9 mouse cellular contexts compared by ENCODE assay signal in the genomic region with DNA sequence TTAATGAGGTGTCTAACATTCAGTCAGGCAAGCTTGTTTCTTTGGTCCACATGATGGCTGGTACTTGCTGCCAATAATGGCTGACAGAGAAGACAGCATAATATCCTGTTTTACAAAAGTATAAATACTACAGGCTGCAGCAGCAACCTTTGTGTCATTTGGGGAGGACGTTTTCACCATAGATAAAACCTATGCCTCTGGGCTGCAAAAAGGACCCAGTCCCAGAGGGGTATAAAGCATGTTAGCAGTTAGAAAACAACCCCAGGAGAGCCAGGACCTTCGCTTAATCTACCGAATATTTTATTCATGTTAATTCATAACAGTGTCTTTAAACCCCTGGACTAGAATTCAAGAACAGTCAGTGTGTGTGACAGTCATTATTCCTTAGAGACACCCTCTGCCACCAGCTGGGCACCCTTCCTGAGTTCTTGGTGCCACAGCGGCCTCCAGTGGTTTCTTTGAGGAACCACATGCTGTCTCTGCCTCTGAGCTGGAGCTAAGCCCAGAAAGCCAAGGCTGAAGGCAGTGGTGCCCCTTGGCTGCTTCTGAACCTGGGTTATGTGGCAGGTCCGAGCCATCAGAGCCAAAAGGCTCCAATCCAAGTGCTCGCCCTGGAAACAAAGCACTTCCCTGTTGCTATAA. TPM values are rescaled to one million over a fixed set of nuclear protein-coding genes. Genes with fewer than 3 reads are reported as not detected.
DNase-seq lines count a peak whose midpoint lies in the region; ATAC-seq lines count a peak whose summit lies in the region.
"Had no signal": no experiment of that assay in that cellular context is flagged by ENCODE, and none has a peak within 500 bp of the region (broad histone marks: within the 10 kb centered on the region; RNA-seq: fewer than 3 reads in every experiment).

No protein-coding gene starts in this region.

- no peak overlapping the region for H3K4me3 ChIP-seq in limb, embryonic 11.5 days (ENCODE audit: low read depth, low read length)
- H3K4me3 ChIP-seq in neural tube, embryonic 12.5 days, result no peak overlapping the region
- H3K4me3 ChIP-seq: heart, embryonic 15.5 days had no signal

- no peaks in the 10 kb centered on the region for H3K27me3 ChIP-seq in limb, embryonic 11.5 days (ENCODE audit: control insufficient read depth, insufficient read depth, low read length)
- no peaks in the 10 kb centered on the region for H3K27me3 ChIP-seq in neural tube, embryonic 12.5 days (replicated peaks)
- H3K27me3 ChIP-seq: heart, embryonic 15.5 days had no signal

- WGBS in limb, embryonic 11.5 days, result 26% methylated on average over 6 of the region's 6 CpGs
- 23% methylated on average over 6 of the region's 6 CpGs for WGBS in neural tube, embryonic 12.5 days

- H3K36me3 ChIP-seq in limb, embryonic 11.5 days (ENCODE audit: control insufficient read depth, insufficient read depth, low read length), result no peaks in the 10 kb centered on the region
- H3K36me3 ChIP-seq in neural tube, embryonic 12.5 days, result no peaks in the 10 kb centered on the region
- H3K36me3 ChIP-seq: heart, embryonic 15.5 days had no signal

- DNase-seq in A20 (ENCODE audit: low read depth, low spot score) (peak; percentile 43), R1 (ENCODE audit: low read depth, low spot score) (peak; percentile 42)
- DNase-seq in cerebellum, postnatal 25 days, result peak; percentile 79 to 82
- peak; percentile 37 for DNase-seq in gastrocnemius, adult 18-20 months (ENCODE audit: low spot score)
- DNase-seq in kidney, adult 8-10 months, result peak; percentile 30 to 39
- DNase-seq in limb, embryonic 11.5 days (ENCODE audit: low spot score), result peak; percentile 65
- DNase-seq in thymus, postnatal 25 days, result peak; percentile 6

- no peaks in the 10 kb centered on the region for H3K4me1 ChIP-seq in limb, embryonic 11.5 days (ENCODE audit: control insufficient read depth, insufficient read depth, low read length)
- no peaks in the 10 kb centered on the region for H3K4me1 ChIP-seq in neural tube, embryonic 12.5 days
- H3K4me1 ChIP-seq: heart, embryonic 15.5 days had no signal

- H3K9me3 ChIP-seq in limb, embryonic 11.5 days (ENCODE audit: control insufficient read depth, low read length), result no peaks in the 10 kb centered on the region
- no peaks in the 10 kb centered on the region for H3K9me3 ChIP-seq in neural tube, embryonic 12.5 days
- H3K9me3 ChIP-seq: heart, embryonic 15.5 days had no signal

- no peak overlapping the region for H3K27ac ChIP-seq in limb, embryonic 11.5 days (replicated peaks; ENCODE audit: low read depth, low read length)
- no peak overlapping the region for H3K27ac ChIP-seq in neural tube, embryonic 12.5 days
- H3K27ac ChIP-seq: heart, embryonic 15.5 days had no signal

- H3K9ac ChIP-seq in limb, embryonic 11.5 days (ENCODE audit: low read length), result no peak overlapping the region
- H3K9ac ChIP-seq in neural tube, embryonic 12.5 days, result no peak overlapping the region
- H3K9ac ChIP-seq: heart, embryonic 15.5 days had no signal

- no peak for ATAC-seq in limb, embryonic 11.5 days (ENCODE audit: insufficient number of reproducible peaks, low FRiP score, low TSS enrichment, low read depth)
- ATAC-seq in neural tube, embryonic 12.5 days (ENCODE audit: low FRiP score, low read depth), result peak; percentile 86

- no peak overlapping the region for H3K4me2 ChIP-seq in limb, embryonic 11.5 days (ENCODE audit: low read depth, severe bottlenecking)
- H3K4me2 ChIP-seq in neural tube, embryonic 12.5 days (replicated peaks), result no peak overlapping the region
- H3K4me2 ChIP-seq: heart, embryonic 15.5 days had no signal

RNA-seq across cellular contexts. Expression of gene Ids, which starts 34.6 kb away (rescaled TPM):
- total RNA-seq in gastrocnemius, adult 18-20 months (2021), result 10 to 100 TPM; 15.7 to 17.5 TPM
- 2.6 and 2.9 TPM in 2 replicates for polyA plus RNA-seq in limb, embryonic 11.5 days (2014; fragmentation: Nextera tagmentation; extraction: Ambion mirVana)
- polyA plus RNA-seq in neural tube, embryonic 12.5 days (2016; fragmentation: Nextera tagmentation; extraction: Ambion mirVana), result 6.8 and 7.2 TPM in 2 replicates

RNA-seq across cellular contexts. Expression of gene 1110012L19Rik, which starts 55.4 kb away (rescaled TPM):
- 10 to 100 TPM; 16.9 to 22.2 TPM for total RNA-seq in gastrocnemius, adult 18-20 months (2021)
- polyA plus RNA-seq in limb, embryonic 11.5 days (2014; fragmentation: Nextera tagmentation; extraction: Ambion mirVana), result 25.9 and 26.9 TPM in 2 replicates
- 30.1 and 31.4 TPM in 2 replicates for polyA plus RNA-seq in neural tube, embryonic 12.5 days (2016; fragmentation: Nextera tagmentation; extraction: Ambion mirVana)

Comparison
In these comparisons a context has a peak if more than half of its experiments do, and no peak if none do; other contexts are left out.
1. DNase-seq: peak in every context shown above with its lines; median percentile 80 in cerebellum, postnatal 25 days; 65 in limb, embryonic 11.5 days; 43 in A20; 42 in R1; 37 in gastrocnemius, adult 18-20 months; 34 in kidney, adult 8-10 months; 6 in thymus, postnatal 25 days.